Comparison of ENCODE assay signal across 8 mouse cellular contexts in the genomic region with DNA sequence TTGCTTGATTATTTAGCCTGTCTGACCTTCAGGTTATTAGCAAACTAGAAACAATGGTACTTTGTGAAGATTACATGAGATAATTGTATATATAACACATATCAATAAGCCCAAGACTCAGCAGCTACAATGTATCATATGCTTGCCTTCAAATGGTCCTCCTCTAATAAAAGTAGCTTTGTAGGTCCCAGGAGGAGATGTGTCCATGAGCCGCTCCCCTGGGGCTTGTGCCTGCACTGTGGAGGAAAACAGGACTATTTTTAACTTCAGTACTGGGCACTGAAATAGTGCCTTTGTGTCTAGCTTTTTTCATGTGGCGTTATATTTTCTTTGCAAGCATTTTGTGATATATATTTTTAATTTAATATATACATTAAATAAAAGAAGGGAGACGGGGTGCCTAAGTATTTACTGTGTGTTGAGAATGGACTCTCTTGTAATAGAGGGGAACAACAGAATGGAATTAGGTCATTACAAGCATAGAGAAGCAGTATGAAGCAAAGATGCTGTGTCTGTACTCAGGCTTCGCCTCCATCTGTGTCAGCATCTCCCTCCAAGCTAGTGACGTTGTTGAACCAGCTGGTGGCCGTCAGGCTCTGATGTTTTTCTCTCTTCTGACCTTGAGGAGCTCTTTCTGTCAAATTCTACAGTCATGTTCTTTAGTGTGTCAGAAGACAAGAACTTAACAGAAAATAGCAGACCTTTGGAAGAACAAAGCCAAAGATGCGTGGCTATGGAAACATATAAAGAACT. TPM values are rescaled to one million over a fixed set of nuclear protein-coding genes. Genes with fewer than 3 reads are reported as not detected.
A peak's percentile ranks its signal among the peaks of the same experiment; 100 is the strongest.
DNase-seq lines count a peak whose midpoint lies in the region; ATAC-seq and TF ChIP-seq lines count a peak whose summit lies in the region.

No protein-coding gene starts in this region.

- peak; percentile 21 to 30 for DNase-seq in heart, adult 2 months
- peak; percentile 28 for DNase-seq in ovary, adult 18-20 months (ENCODE audit: low spot score)
- no peak for DNase-seq in ovary, postnatal 10 days (ENCODE audit: low spot score)
- DNase-seq in heart, postnatal 10 days: peak; percentile 37 to 45
- peak; percentile 44 for DNase-seq in retina, postnatal 1 day
- no peak for DNase-seq in adipocyte (ENCODE audit: low spot score)

- peak overlapping the region; percentile 80 for H3K27ac ChIP-seq in heart, adult 2 months
- H3K27ac ChIP-seq in heart, embryonic 11.5 days (ENCODE audit: low read depth, low read length): no peak overlapping the region
- no peak overlapping the region for H3K27ac ChIP-seq in intestine, embryonic 15.5 days

- TF ChIP-seq CTCF in heart, adult 2 months (IDR thresholded peaks at IDR 0.05): no peak

- no peak overlapping the region for H3K4me2 ChIP-seq in heart, embryonic 11.5 days
- H3K4me2 ChIP-seq in intestine, embryonic 15.5 days (replicated peaks): no peak overlapping the region

- H3K27me3 ChIP-seq in heart, adult 2 months (ENCODE audit: control insufficient read depth, insufficient read depth, low read length): no peaks in the 10 kb centered on the region
- H3K27me3 ChIP-seq in heart, embryonic 11.5 days (ENCODE audit: control insufficient read depth, insufficient read depth, low read length): no peaks in the 10 kb centered on the region
- H3K27me3 ChIP-seq in intestine, embryonic 15.5 days (replicated peaks): no peaks in the 10 kb centered on the region

- peaks cover 2% of the 10 kb centered on the region; the same call in 1 of the 2 replicates for H3K9me3 ChIP-seq in heart, embryonic 11.5 days (replicated peaks; ENCODE audit: control insufficient read depth, low read length)
- H3K9me3 ChIP-seq in intestine, embryonic 15.5 days: no peaks in the 10 kb centered on the region

- peaks cover 2% of the 10 kb centered on the region; the same call in 1 of the 2 replicates for H3K36me3 ChIP-seq in heart, adult 2 months (ENCODE audit: control insufficient read depth, insufficient read depth, low read length)
- no peaks in the 10 kb centered on the region for H3K36me3 ChIP-seq in heart, embryonic 11.5 days (ENCODE audit: control insufficient read depth, insufficient read depth, low read length)
- H3K36me3 ChIP-seq in intestine, embryonic 15.5 days: no peaks in the 10 kb centered on the region

- H3K4me1 ChIP-seq in heart, adult 2 months (ENCODE audit: control insufficient read depth, insufficient read depth, low read length): no peaks in the 10 kb centered on the region
- no peaks in the 10 kb centered on the region for H3K4me1 ChIP-seq in heart, embryonic 11.5 days (ENCODE audit: control insufficient read depth, insufficient read depth, low read length)
- H3K4me1 ChIP-seq in intestine, embryonic 15.5 days (replicated peaks): 0 out of 2 replicates have a peak, but pooled peaks cover 4% of the 10 kb centered on the region

- no peak for TF ChIP-seq EP300 in heart, adult 2 months (IDR thresholded peaks at IDR 0.05; ENCODE audit: insufficient read depth, low read depth, low read length)

- peak; percentile 45; the same call in 1 of the 2 replicates for TF ChIP-seq POLR2A in heart, adult 2 months (IDR thresholded peaks at IDR 0.05; ENCODE audit: insufficient read depth, low read depth, low read length)

- H3K9ac ChIP-seq in heart, adult 2 months (ENCODE audit: low read depth, low read length): no peak overlapping the region
- H3K9ac ChIP-seq in heart, embryonic 11.5 days (ENCODE audit: low read depth, low read length): no peak overlapping the region
- H3K9ac ChIP-seq in intestine, embryonic 15.5 days: no peak overlapping the region

- ATAC-seq in heart, embryonic 11.5 days (replicated peaks; ENCODE audit: insufficient number of reproducible peaks, low FRiP score, low TSS enrichment): no peak
- no peak for ATAC-seq in intestine, embryonic 15.5 days

- intact Hi-C loops in heart, adult 2 months (cut with DNase I): no loop called here
- intact Hi-C loops in heart, postnatal 10 days (cut with DNase I): no loop called here

- peak overlapping the region; percentile 13; the same call in 1 of the 2 replicates for H3K4me3 ChIP-seq in heart, adult 2 months
- no peak overlapping the region for H3K4me3 ChIP-seq in heart, embryonic 11.5 days (ENCODE audit: low read depth, low read length)
- H3K4me3 ChIP-seq in intestine, embryonic 15.5 days (replicated peaks): no peak overlapping the region

- 46% methylated on average over 7 of the region's 7 CpGs for WGBS in heart, adult 2 months
- 64% methylated on average over 7 of the region's 7 CpGs for WGBS in heart, embryonic 11.5 days (ENCODE audit: insufficient replicate concordance)
- WGBS in intestine, embryonic 15.5 days: 49% methylated on average over 7 of the region's 7 CpGs

- H3K79me2 ChIP-seq in heart, adult 2 months (replicated peaks; ENCODE audit: control insufficient read depth, insufficient read depth, low read length): no peaks in the 10 kb centered on the region

RNA-seq across cellular contexts. Expression of gene Ndufb3, which starts 36.0 kb away (rescaled TPM):
- 100 to 1,000 TPM; 278 to 322 TPM for total RNA-seq in heart, adult 2 months (2021)
- 201 and 372 TPM in 2 replicates for polyA plus RNA-seq in heart, adult 2 months (2012; rRNA removed)
- polyA plus RNA-seq in heart, embryonic 11.5 days (2014; fragmentation: Nextera tagmentation; extraction: Ambion mirVana): 195 and 206 TPM in 2 replicates
- 100 to 1,000 TPM; 233 to 237 TPM for total RNA-seq in heart, postnatal 10 days (2021)
- polyA plus RNA-seq in intestine, embryonic 15.5 days (2015; fragmentation: Nextera tagmentation; extraction: Ambion mirVana): 201 and 204 TPM in 2 replicates

RNA-seq across cellular contexts. Expression of gene Fam126b, which starts 36.0 kb away (rescaled TPM):
- 10 to 100 TPM; 15.5 to 16.8 TPM for total RNA-seq in heart, adult 2 months (2021)
- 1.4 and 3.1 TPM in 2 replicates for polyA plus RNA-seq in heart, adult 2 months (2012; rRNA removed)
- 5.2 and 6.4 TPM in 2 replicates for polyA plus RNA-seq in heart, embryonic 11.5 days (2014; fragmentation: Nextera tagmentation; extraction: Ambion mirVana)
- total RNA-seq in heart, postnatal 10 days (2021): 10 to 100 TPM; 12.5 to 15.7 TPM
- 7.8 and 8.2 TPM in 2 replicates for polyA plus RNA-seq in intestine, embryonic 15.5 days (2015; fragmentation: Nextera tagmentation; extraction: Ambion mirVana)

Comparison
In these comparisons a context has a peak if more than half of its experiments do, and no peak if none do; other contexts are left out.
1. DNase-seq: peak in heart, adult 2 months (2 of 2), ovary, adult 18-20 months (single experiment), heart, postnatal 10 days (2 of 2) and retina, postnatal 1 day (single experiment); none in ovary, postnatal 10 days (single experiment) and adipocyte (single experiment).